Mouse (Mus musculus) adrenal gland, postnatal 0 days (tissue): ENCODE data around the gene Nrsn2. TPM values are rescaled to one million over a fixed set of nuclear protein-coding genes. Genes with fewer than 3 reads are reported as not detected.

Source experiments
- polyA plus RNA-seq: library from polyadenylated mRNA; unstranded; fragments of >200 nt; fragmentation: Nextera tagmentation; extraction: Ambion mirVana; gene quantifications from 2 replicates; pipeline ENCODE4 v1.2.1, GENCODE M21; 2015

Nrsn2 gene
- polyA plus RNA-seq = 7.9 and 13.9 TPM in 2 replicates

DNA sequence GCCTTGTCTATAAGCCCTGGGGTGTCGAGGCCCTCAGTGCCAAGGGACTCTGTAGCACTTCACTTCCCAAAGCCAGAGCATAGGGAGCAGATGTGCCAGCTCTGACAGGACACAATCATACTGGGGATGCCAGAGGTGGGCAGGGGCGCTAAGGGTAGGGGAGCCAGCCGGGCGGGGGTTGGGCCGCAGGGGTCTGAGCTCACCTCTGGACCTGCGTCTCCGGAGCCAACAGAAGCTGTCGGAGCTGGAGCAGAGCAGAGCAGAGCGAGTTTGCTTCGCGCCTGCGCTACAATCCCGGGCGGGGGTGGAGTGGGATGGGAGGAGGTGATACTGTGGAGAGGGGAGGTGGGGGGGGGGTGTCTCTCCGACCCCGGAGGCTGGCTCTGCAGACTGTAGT, at the start of gene Nrsn2:
TSS of gene Nrsn2 (minus strand) at position 294 of the 397 bp plus-strand sequence.

DNA sequence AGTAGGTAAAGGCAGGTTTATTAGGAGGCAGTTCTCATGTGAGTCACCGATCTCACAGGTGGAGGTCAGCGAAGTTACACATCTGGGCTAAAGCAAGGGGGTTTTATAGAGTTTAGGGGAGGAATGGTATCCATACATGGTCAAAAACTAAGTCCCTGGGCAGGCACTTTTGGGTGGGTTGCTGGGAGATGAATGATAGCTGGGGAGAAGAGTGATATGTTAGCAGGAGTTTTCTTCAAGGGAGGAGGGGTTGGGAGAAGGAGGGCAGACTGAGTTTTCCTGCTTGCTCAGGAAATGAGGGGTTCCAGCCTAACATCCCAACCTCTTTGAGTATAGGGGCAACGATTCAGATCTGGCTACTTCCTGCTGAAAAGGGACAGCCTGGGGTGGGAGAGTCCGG, 38.8 kb upstream of the Nrsn2 start, which contains the start of gene 6820408C15Rik:
TSS of gene 6820408C15Rik (plus strand) at position 301 of the 400 bp plus-strand sequence.

DNA sequence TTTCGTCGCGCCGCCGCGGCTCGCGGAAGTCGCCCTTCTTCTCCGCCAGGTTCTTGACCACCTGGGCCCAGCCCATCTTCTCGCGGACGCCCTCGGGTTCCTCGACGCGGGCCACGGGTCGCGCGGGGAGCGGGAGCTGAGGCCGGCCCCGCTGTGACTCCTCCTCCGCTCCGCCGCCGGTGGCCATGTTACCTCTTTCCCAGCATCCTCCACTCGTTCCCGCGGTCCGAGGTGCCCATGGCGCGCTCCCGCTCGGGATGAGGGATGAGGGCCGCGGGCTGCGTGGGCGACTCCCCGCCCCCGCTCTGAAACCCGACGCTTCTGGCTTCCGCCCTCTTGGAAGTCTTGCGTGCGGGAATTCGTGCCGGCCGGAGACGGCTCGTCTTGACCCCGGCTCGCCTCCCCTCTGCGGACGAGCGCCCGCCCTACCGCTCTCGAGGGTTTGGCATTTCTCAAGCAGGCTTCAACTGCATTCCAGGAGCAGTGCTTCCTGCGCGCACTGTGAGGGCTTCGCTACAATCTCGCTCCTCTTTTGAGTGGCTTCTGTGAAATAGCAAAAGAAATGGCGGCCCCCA, 38.2 kb upstream of the Nrsn2 start, which contains the start of gene Zcchc3:
TSS of gene Zcchc3 (minus strand) at position 437 of the 575 bp plus-strand sequence.

DNA sequence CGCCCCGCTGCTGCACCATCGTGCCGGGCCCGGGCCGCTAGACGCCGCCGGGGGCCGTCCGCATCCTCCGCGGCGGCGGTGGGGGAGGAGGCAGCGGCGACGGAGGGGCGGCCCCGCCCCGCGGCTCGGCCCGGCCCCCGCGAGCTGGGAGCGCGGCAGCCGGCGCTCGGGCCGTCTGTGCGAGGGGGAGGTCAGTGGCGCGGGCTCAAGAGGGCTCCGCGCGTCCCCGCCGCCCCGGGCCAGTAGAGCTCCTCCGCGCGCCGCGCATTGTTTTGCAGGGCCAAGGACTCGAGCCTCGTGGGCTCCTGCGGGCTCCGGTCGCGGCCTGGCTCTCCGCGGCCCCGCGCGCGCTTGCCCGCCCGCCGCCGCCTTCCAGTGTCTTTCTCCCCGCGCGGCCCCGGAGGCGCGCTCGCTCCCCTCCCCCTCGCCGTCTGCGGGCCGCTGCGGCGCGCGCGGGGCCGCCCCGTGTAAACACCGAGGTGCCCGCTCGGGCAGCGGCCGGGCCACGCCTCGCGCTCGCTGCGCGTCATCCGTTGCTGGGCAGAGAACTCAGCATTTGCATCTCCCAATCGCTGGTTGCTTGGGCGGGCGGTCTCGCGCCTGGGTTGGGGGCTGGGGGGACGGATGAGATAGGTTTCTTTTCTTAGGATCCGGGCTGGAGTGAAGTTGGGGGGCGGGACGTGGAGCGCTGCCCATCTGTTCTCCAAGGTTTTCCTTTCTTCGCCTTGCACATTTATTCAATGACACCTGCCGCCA, 21.4 kb upstream of the Nrsn2 start, which contains the start of gene Sox12:
TSS of gene Sox12 (minus strand) at position 384 of the 756 bp plus-strand sequence.

DNA sequence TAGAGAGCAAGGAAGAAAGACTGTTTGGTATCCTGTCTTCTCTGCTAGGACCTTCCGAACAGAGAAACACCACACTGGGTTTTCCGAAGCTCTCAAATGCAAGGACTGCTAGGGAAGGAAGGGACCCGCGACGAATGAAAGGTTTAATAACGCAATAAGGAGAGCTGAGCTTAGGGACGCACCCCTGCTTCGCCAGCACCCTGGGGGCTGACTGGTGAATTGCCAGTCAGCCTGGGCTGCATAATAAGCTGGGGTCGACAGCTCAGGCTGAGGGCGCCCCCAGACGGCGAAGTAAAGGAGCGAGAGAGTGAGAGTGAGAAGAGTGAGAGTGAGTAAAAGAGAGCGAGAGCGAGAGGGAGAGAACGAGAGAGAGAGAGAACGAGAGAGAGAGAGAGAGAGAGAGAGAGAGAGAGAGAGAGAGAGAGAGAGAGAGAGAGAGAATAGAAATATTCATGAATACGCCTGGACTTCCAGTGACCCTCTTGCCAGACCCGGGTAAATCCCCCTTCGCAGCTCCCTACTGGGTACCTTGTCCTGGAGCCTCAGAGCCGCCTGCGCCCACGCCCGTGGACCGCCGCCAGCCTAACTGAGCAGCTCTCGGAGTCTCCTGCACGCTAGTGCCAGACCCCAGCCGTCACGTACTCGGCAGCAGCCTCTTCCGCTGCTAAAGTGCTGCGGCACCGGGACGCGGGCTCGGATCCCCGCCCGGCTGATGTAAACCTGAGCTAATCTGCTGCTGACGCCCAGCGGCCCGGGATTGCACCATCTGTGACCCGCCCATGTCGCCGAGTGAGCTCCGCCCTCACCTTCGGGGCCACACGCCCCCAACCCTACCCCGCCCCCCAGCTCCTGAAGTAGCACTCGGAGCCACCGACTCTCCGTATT, 32.9 kb downstream of the Nrsn2 start, which contains the start of gene Trib3:
TSS of gene Trib3 (minus strand) at position 704 of the 885 bp plus-strand sequence.

DNA sequence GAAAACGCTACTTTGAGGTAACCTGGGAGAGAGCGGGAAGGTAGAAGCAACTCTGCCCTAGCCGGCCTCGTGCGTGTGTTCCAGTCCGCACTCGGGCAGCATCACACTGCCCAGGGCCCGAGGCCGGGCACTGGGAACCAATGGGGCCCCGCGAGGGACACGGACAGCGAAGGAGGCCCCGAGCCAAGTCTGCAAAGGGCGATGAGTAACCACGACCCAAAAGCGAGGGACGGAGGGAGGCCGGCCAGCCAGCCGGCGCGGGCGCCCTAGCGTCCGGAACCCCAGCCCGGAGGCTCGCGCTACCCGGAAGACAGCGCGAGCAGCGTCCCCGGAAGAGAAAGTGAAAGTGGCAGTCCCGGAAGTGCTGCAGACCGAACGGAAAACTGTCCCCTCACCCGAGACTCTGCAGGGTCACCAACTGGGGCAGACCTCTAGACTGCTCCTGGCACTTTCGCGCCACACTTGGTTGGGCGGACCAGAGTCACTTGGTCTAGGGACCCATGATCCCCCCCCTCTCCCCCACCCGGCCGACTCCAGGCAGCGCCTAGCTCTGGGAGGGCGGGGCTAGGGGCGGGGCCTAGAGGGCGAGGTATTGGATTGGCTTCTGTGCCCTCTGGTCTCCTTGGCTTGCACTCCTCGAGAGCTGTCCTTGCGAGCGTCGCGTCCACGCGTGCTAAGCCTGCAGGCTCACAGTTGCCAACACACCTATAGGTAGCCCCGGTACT, 44.2 kb downstream of the Nrsn2 start, which contains the start of gene Rbck1:
TSS of gene Rbck1 (minus strand) at position 553 of the 725 bp plus-strand sequence.

Other genes with a start within 250 kb of the Nrsn2 start
- 3.0 and 5.0 TPM in 2 replicates for gene Tcf15, start 233.1 kb downstream of the Nrsn2 start, polyA plus RNA-seq
- gene Csnk2a1, start 149.8 kb downstream of the Nrsn2 start, polyA plus RNA-seq = 43.2 and 64.4 TPM in 2 replicates
- 26.9 and 42.2 TPM in 2 replicates for gene Tbc1d20, start 82.8 kb downstream of the Nrsn2 start, polyA plus RNA-seq
- gene Rbck1, start 44.0 kb downstream of the Nrsn2 start, polyA plus RNA-seq = 63.0 and 98.2 TPM in 2 replicates
- gene Trib3, start 32.6 kb downstream of the Nrsn2 start, polyA plus RNA-seq = 3.7 and 7.3 TPM in 2 replicates
- 6.8 and 6.9 TPM in 2 replicates for gene Sox12, start 21.4 kb upstream of the Nrsn2 start, polyA plus RNA-seq
- gene Zcchc3, start 38.4 kb upstream of the Nrsn2 start, polyA plus RNA-seq = 16.3 and 19.2 TPM in 2 replicates
- gene 6820408C15Rik, start 38.9 kb upstream of the Nrsn2 start, polyA plus RNA-seq = 0.54 and 0.61 TPM in 2 replicates
- gene Defb23, start 88.0 kb upstream of the Nrsn2 start, polyA plus RNA-seq = not detected in 2 replicates
- not detected in 2 replicates for gene Defb20, start 100.4 kb upstream of the Nrsn2 start, polyA plus RNA-seq
- not detected in 2 replicates for gene Defb22, start 113.5 kb upstream of the Nrsn2 start, polyA plus RNA-seq
- gene Defb26, start 135.1 kb upstream of the Nrsn2 start, polyA plus RNA-seq = not detected in 2 replicates
- gene Defb28, start 141.6 kb upstream of the Nrsn2 start, polyA plus RNA-seq = not detected in 2 replicates
- 0.41 TPM in 1 of 2 replicates, not detected in the other for gene Defb29, start 163.5 kb upstream of the Nrsn2 start, polyA plus RNA-seq
- gene Gm17416, start 192.7 kb upstream of the Nrsn2 start, polyA plus RNA-seq = not detected in 2 replicates
- not detected in 2 replicates for gene Defb21, start 196.1 kb upstream of the Nrsn2 start, polyA plus RNA-seq
- gene Defb19, start 203.7 kb upstream of the Nrsn2 start, polyA plus RNA-seq = 10.1 and 18.3 TPM in 2 replicates
- gene Defb45, start 222.8 kb upstream of the Nrsn2 start, polyA plus RNA-seq = not detected in 2 replicates
- 9.0 and 10.7 TPM in 2 replicates for gene Defb36, start 227.7 kb upstream of the Nrsn2 start, polyA plus RNA-seq
- 4.1 and 5.2 TPM in 2 replicates for gene Defb25, start 246.4 kb upstream of the Nrsn2 start, polyA plus RNA-seq